Mouse (Mus musculus): Measurements from ENCODE around the gene Serpinb6d. TPM values are rescaled to one million over a fixed set of nuclear protein-coding genes. Genes with fewer than 3 reads are reported as not detected.

Gene Serpinb6d
- not detected for total RNA-seq (2023)

GRCm38 (mm10) chr13:33661105-33661504, at the start of gene Serpinb6d:
Gene Serpinb6d, plus strand, starts transcription at chr13:33661405.

Other genes with a start within 250 kb of the Serpinb6d start
- not detected for gene Serpinb9g, start 176.6 kb upstream of the Serpinb6d start, total RNA-seq (2023)
- gene Serpinb6e, start 182.0 kb downstream of the Serpinb6d start, total RNA-seq (2023): not detected
- not detected for gene Serpinb6c, start 244.3 kb downstream of the Serpinb6d start, total RNA-seq (2023)

Data from CD4-positive naive resting alpha-beta T cell, adult 57 days (primary cell).